Mouse (Mus musculus): ENCODE results near the gene Mthfsd.

GRCm38 (mm10) chr8:121117906-121118305 lies 9.7 kb upstream of the Mthfsd start:
- no peak for TF ChIP-seq CTCF (IDR thresholded peaks at IDR 0.05; ENCODE audit: low read depth, low read length)
- TF ChIP-seq GATA2 (IDR thresholded peaks at IDR 0.05; ENCODE audit: borderline replicate concordance, low read depth, low read length) = no peak
- no peak for TF ChIP-seq TAL1 (conservative IDR thresholded peaks at IDR 0.05; ENCODE audit: low read depth, low read length)
